Mouse (Mus musculus) B cell, adult (primary cell): ENCODE measurements around the gene Dnph1. TPM values are rescaled to one million over a fixed set of nuclear protein-coding genes. Genes with fewer than 3 reads are reported as not detected.

Experiments used
- total RNA-seq: library from RNA; stranded (reverse); gene quantifications from 4 replicates; pipeline ENCODE4 v1.2.4, GENCODE M21; 2023; ENCODE audit not compliant: inconsistent age

The Dnph1 gene
- 0.45 to 0.71 TPM in 2 of 4 replicates, not detected in the others for total RNA-seq

DNA sequence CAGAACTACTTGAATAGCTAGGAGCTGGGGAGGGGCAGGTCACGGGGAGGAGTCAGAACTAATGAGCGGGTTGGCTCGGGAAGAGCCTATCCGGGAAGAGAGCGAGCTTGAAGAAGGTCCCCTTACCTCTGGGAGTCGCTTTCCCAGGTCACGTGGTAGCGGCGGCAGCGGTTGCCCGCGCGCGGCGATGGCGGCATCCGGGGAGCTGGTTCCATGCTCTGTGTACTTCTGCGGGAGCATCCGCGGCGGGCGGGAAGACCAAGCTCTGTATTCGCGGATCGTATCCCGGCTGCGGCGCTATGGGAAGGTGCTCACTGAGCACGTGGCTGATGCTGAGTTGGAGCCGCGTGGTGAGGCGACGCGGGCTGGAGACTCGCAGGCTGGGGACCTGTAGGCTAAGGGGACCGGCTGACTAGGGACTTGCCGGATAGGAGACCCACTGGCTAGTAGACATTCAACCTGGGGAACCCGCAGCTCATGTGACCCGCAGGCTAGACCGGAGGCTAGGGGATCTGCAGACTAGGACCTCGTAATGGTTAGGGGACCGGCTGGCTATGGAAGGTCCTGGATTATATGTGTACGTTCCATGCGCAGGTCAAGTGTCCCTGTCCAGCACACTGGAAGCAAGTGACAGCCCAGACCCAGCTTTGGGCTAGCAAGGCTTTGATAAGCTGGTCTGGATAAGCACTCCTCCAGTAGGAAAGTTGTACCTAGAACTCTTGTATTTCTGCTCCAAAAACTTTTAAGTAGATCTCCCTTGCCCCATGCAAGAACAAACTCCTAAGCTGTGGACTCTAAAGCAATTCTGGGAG, at the start of gene Dnph1:
Gene Dnph1, plus strand, starts transcription at position 89 of the 812 bp plus-strand sequence.

DNA sequence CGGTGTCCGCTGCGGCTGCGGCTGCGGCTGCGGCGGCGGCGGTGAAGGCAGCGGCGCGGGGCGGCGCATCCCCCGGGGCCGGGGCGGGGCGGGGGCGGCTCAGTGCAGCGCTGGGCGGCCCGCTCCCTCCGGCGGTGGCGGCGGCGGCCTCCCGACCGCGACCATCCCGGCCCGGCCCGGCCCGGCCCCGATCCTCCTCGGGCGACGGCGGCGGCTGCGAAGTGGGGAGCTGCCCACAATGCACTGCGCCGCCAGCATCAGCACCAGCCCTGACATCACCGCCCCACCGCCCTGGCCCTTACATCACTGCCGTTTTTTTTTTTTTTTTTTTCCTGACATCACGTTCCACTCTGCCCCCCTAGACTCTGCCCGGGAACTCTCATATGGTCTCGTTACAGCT, 9.1 kb upstream of the Dnph1 start, which contains the start of gene Ttbk1:
Gene Ttbk1, minus strand, starts transcription at position 245 of the 400 bp plus-strand sequence.

GRCm38 (mm10) chr17:46545813-46546564, 49.5 kb downstream of the Dnph1 start, which contains the start of gene Cul9:
Gene Cul9 (minus strand): TSS chr17:46546388.

Other genes starting within 250 kb of the Dnph1 start
- gene Polr1c, start 248.7 kb upstream of the Dnph1 start, total RNA-seq = 52.1 to 58.8 TPM (median 57.5 TPM) in 4 replicates
- 71.3 to 86.5 TPM (median 83.7 TPM) in 4 replicates for gene Yipf3, start 248.6 kb upstream of the Dnph1 start, total RNA-seq
- 2.4 to 3.2 TPM (median 3.1 TPM) in 4 replicates for gene Lrrc73, start 243.2 kb upstream of the Dnph1 start, total RNA-seq
- 60.9 to 70.2 TPM (median 65.6 TPM) in 4 replicates for gene Tjap1, start 213.7 kb upstream of the Dnph1 start, total RNA-seq
- gene Dlk2, start 199.3 kb upstream of the Dnph1 start, total RNA-seq = not detected in 4 replicates
- gene Abcc10, start 168.4 kb upstream of the Dnph1 start, total RNA-seq = 13.3 to 15.3 TPM (median 14.8 TPM) in 4 replicates
- 257 to 298 TPM (median 276 TPM) in 4 replicates for gene Zfp318, start 113.0 kb upstream of the Dnph1 start, total RNA-seq
- gene Crip3, start 67.8 kb upstream of the Dnph1 start, total RNA-seq = 5.9 to 11.1 TPM (median 7.5 TPM) in 4 replicates
- gene Slc22a7, start 58.3 kb upstream of the Dnph1 start, total RNA-seq = not detected in 4 replicates
- 2.7 to 5.4 TPM (median 3.9 TPM) in 4 replicates for gene Ttbk1, start 9.0 kb upstream of the Dnph1 start, total RNA-seq
- 14.3 to 16.9 TPM (median 15.9 TPM) in 4 replicates for gene Cul9, start 49.7 kb downstream of the Dnph1 start, total RNA-seq
- gene Srf, start 59.5 kb downstream of the Dnph1 start, total RNA-seq = 84.2 to 96.1 TPM (median 88.7 TPM) in 4 replicates
- 0.13 TPM in 1 of 4 replicates, not detected in the others for gene Ptk7, start 132.8 kb downstream of the Dnph1 start, total RNA-seq
- 18.5 to 22.0 TPM (median 20.3 TPM) in 4 replicates for gene Klc4, start 149.3 kb downstream of the Dnph1 start, total RNA-seq
- gene Mrpl2, start 149.5 kb downstream of the Dnph1 start, total RNA-seq = 29.4 to 53.4 TPM (median 41.9 TPM) in 4 replicates
- gene Cul7, start 153.6 kb downstream of the Dnph1 start, total RNA-seq = 7.4 to 8.4 TPM (median 7.9 TPM) in 4 replicates
- gene Rrp36, start 177.6 kb downstream of the Dnph1 start, total RNA-seq = 27.0 to 30.6 TPM (median 29.4 TPM) in 4 replicates
- gene Mea1, start 182.1 kb downstream of the Dnph1 start, total RNA-seq = 52.8 to 63.9 TPM (median 58.1 TPM) in 4 replicates
- 42.4 to 50.0 TPM (median 44.6 TPM) in 4 replicates for gene Klhdc3, start 184.2 kb downstream of the Dnph1 start, total RNA-seq
- gene Ppp2r5d, start 208.4 kb downstream of the Dnph1 start, total RNA-seq = 33.1 to 41.3 TPM (median 38.7 TPM) in 4 replicates
- 38.2 to 46.1 TPM (median 39.9 TPM) in 4 replicates for gene Pex6, start 214.8 kb downstream of the Dnph1 start, total RNA-seq
- 3.9 to 6.1 TPM (median 5.1 TPM) in 4 replicates for gene Gnmt, start 232.5 kb downstream of the Dnph1 start, total RNA-seq